Mouse (Mus musculus) spleen, adult 2 months (tissue): ENCODE data around the gene Aplp1.

ENCODE experiments used
- CTCF ChIP-seq: fragments of 200-500 bp; IDR thresholded peaks from 2 replicates; pipeline ENCODE4 v1.5.1; 2011; ENCODE audit warnings: mild to moderate bottlenecking, inconsistent platforms; ENCODE audit not compliant: insufficient read depth, insufficient read length, insufficient replicate concordance; ENCODE audit errors: extremely low read depth
- POLR2A ChIP-seq: fragments of 200-500 bp; IDR thresholded peaks from 2 replicates; pipeline ENCODE4 v1.6.1; 2011; ENCODE audit warnings: low read depth, low read length, inconsistent platforms

GRCm38 (mm10) chr7:30453766-30454165, 8.4 kb upstream of the Aplp1 start:
- TF ChIP-seq POLR2A = no peak
- no peak for TF ChIP-seq CTCF
